Mouse (Mus musculus): Measurements from ENCODE around the gene Nkx2-5.

GRCm38 (mm10) chr17:26864343-26864742, 19.5 kb upstream of the Nkx2-5 start:
- TF ChIP-seq CTCF (IDR thresholded peaks at IDR 0.05) (no peak), EP300 (IDR thresholded peaks at IDR 0.05; ENCODE audit: insufficient read depth, low read depth, low read length) (no peak)
